Mouse (Mus musculus) R1 (cell line): ENCODE results near the gene Slc7a11.

Experiments used
- DNase-seq: peaks from one replicate; pipeline ENCODE4 v3.0.0-alpha.2; 2018; ENCODE audit warnings: low read depth, low spot score

Gene Slc7a11

GRCm38 (mm10) chr3:50306334-50306733 lies 137.1 kb downstream of the Slc7a11 start:
- no peak for DNase-seq

- DNase-seq: peak; percentile 15
These were observed 139.3 kb downstream of the Slc7a11 start for GRCm38 (mm10) chr3:50304137-50304536.

- no peak for DNase-seq
These were observed 140.8 kb downstream of the Slc7a11 start for GRCm38 (mm10) chr3:50302648-50303047.

- DNase-seq: peak; percentile 50
These were observed 142.5 kb downstream of the Slc7a11 start for GRCm38 (mm10) chr3:50300952-50301303.

- no peak for DNase-seq
These were observed 143.1 kb downstream of the Slc7a11 start for GRCm38 (mm10) chr3:50300002-50300951.

- no peak for DNase-seq
These were observed 144.9 kb downstream of the Slc7a11 start for GRCm38 (mm10) chr3:50298366-50298991.

GRCm38 (mm10) chr3:50296956-50297355 lies 146.5 kb downstream of the Slc7a11 start:
- peak; percentile 7 for DNase-seq

- DNase-seq: no peak
These were observed 168.4 kb downstream of the Slc7a11 start for GRCm38 (mm10) chr3:50275023-50275422.

- DNase-seq: no peak
These were observed 171.2 kb downstream of the Slc7a11 start for GRCm38 (mm10) chr3:50272222-50272621.

GRCm38 (mm10) chr3:50269680-50270079 lies 173.7 kb downstream of the Slc7a11 start:
- DNase-seq: no peak

- no peak for DNase-seq
These were observed 180.8 kb downstream of the Slc7a11 start for GRCm38 (mm10) chr3:50262547-50263087.

GRCm38 (mm10) chr3:50262066-50262465 lies 181.3 kb downstream of the Slc7a11 start:
- no peak for DNase-seq

- no peak for DNase-seq
These were observed 182.7 kb downstream of the Slc7a11 start for GRCm38 (mm10) chr3:50260667-50261066.

GRCm38 (mm10) chr3:50258852-50259251 lies 184.6 kb downstream of the Slc7a11 start:
- no peak for DNase-seq

GRCm38 (mm10) chr3:50249598-50250300 lies 193.7 kb downstream of the Slc7a11 start:
- no peak for DNase-seq

- DNase-seq: no peak
These were observed 207.4 kb downstream of the Slc7a11 start for GRCm38 (mm10) chr3:50235990-50236389.

- DNase-seq: peak; percentile 2
These were observed 210.3 kb downstream of the Slc7a11 start for GRCm38 (mm10) chr3:50233144-50233543.

GRCm38 (mm10) chr3:50224390-50225114 lies 218.9 kb downstream of the Slc7a11 start:
- no peak for DNase-seq

- DNase-seq: no peak
These were observed 223.0 kb downstream of the Slc7a11 start for GRCm38 (mm10) chr3:50220454-50220853.

- no peak for DNase-seq
These were observed 257.0 kb downstream of the Slc7a11 start for GRCm38 (mm10) chr3:50186369-50186768.

- no peak for DNase-seq
These were observed 257.5 kb downstream of the Slc7a11 start for GRCm38 (mm10) chr3:50185879-50186278.
